Mouse (Mus musculus): ENCODE measurements around the gene Gjb2.

Gjb2 gene

GRCm38 (mm10) chr14:57104106-57105023 is at the start of gene Gjb2:
Gene Gjb2, minus strand, starts transcription at chr14:57104702.
- DNase-seq (ENCODE audit: low spot score): peak; percentile 59

- DNase-seq (ENCODE audit: low spot score): no peak
These were observed 41.2 kb upstream of the Gjb2 start for GRCm38 (mm10) chr14:57145741-57146140.

- DNase-seq (ENCODE audit: low spot score): no peak
These were observed 30.8 kb upstream of the Gjb2 start for GRCm38 (mm10) chr14:57135265-57135664.

GRCm38 (mm10) chr14:57133161-57133661 is 28.7 kb upstream of the Gjb2 start, which contains the start of gene Gjb6:
Gene Gjb6, minus strand, starts transcription at chr14:57133611.
- peak; percentile 23 for DNase-seq (ENCODE audit: low spot score)

DNA sequence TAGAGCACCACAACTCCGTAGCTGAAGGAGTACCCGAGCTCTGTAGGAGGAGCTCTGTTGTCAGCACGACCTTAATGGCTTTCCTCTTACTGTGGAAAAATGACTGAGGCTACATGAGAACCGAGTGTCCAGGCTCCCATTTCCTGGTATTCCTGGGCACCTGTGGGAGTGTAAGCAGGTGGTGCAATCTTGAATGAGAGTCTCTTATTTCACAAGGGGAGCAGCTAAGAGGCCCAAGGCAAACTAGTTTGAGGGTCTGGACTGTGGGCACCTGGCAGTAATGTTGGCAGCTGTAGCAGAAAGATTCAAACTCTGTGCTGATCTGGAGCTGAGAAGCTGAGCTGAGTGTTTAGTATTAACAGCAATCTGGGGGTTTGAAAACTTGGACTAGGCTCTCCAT is 22.9 kb upstream of the Gjb2 start:
- no peak for DNase-seq (ENCODE audit: low spot score)

DNA sequence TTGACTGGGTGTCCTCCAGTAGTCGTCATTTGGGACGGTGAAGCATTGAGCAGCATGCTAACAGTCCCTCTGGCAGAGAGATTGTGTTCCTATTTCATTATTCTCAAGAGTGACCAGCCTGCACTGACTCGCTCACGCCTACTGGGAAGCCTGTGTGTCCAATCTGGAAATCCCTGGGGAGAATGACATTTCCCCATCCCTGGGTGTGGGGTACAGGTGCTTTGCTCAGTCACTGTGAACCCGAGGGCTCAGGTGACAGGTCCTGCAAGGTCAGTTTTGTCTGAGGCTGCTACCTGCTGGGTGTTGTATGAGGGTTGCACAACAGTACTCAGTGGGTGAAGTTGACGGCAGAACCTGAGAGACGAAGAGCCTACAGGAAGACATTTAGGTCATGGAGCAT is 17.8 kb upstream of the Gjb2 start:
- no peak for DNase-seq (ENCODE audit: low spot score)

DNA sequence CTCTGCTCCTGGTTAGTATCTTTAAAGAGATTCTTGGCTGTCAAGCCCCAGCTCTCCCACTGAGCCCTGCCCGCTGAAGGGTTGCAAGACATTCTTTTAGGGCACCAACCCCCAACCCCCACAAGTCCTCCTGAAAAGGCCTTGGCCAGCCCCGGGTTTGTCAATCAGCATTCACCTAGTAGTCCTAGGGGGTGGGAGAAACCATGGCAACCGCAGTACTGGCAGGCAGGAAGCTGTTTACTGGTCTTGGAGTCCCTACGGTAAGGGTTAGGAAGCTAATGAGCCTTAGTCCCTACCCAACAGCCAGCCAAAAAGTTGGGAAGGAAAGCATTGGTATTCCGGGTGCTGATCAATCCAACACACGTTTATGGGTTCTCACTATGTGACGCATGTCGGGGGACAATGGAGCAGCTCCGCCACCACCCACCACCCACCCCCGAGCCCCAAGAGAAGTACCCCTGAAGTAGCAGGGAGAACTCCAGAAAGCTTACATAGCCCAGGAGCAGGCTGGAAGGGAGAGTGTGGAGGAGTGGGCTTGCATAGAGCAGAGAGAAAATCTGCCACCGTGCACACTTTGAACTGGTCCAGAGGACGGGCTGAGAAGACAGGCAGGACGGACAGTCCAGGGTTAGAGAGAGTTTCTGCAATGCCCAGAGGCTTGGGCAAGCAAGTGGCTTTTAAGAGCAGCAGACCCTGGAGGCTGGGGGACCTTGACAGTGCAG is 11.5 kb upstream of the Gjb2 start, which contains the start of gene Gm4491:
TSS of gene Gm4491 (minus strand) at position 61 of the 722 bp plus-strand sequence.
- DNase-seq (ENCODE audit: low spot score): no peak

DNA sequence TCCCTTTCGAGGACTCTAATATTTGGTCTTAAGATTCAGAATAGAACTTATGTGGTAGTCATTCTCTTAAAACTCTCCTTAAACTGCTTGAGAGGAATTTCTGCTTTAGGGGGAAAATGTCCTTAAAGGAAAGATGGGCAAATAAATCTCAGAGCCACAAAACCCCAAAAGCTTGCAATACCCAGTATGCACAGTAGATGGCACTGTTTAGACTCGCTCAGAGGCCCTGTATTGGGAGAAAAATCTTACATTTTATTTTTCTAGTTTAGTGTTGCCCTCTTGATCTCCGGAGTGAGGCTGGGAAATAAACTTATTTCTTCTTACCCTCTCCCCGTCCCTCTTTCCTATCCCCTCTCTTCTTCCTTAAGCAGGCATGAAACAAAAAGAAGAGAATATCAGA is 4.7 kb upstream of the Gjb2 start:
- DNase-seq (ENCODE audit: low spot score): peak; percentile 39

DNA sequence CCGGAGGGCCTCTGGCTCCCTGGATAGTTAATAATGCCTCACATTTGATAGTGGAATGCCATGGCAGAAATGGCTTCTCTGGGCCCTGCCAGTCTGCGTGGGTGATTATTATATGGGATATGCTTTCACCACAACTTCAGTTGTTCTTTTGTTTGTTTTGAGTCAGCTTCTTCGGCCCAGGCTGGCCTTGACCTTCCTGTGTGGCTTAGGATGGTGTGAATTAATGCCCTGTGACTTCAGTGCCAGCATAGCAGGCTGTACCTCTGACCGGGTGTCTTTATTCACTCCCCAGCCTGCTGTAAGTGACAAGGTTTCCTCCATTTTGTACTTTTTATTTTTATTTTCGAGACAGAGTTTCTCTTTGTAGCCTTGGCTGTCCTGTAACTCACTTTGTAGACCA is 3.4 kb upstream of the Gjb2 start:
- no peak for DNase-seq (ENCODE audit: low spot score)

DNA sequence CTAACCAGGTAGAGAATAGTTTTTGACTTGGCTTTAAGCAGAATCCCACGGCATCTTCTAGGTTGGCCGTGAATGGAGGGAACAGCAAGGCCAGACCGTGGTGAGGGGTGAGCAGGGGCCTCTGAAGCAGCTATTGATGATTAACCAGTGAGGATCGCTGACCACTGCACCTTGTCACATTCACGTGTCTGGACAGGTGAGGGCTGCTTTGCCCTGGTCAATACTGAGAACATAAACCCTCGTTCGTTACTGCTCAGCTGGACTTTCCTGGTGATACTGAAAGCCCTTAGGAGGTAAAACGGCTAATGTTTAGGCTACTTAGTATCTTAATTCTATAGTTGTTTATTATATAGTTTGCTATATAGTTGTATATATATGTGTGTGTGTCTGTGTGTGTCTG is 2.6 kb upstream of the Gjb2 start:
- no peak for DNase-seq (ENCODE audit: low spot score)

GRCm38 (mm10) chr14:57105721-57106120 is 1.2 kb upstream of the Gjb2 start:
- peak; percentile 36 for DNase-seq (ENCODE audit: low spot score)

GRCm38 (mm10) chr14:57105111-57105510 is 609 bp upstream of the Gjb2 start:
- DNase-seq (ENCODE audit: low spot score): no peak

DNA sequence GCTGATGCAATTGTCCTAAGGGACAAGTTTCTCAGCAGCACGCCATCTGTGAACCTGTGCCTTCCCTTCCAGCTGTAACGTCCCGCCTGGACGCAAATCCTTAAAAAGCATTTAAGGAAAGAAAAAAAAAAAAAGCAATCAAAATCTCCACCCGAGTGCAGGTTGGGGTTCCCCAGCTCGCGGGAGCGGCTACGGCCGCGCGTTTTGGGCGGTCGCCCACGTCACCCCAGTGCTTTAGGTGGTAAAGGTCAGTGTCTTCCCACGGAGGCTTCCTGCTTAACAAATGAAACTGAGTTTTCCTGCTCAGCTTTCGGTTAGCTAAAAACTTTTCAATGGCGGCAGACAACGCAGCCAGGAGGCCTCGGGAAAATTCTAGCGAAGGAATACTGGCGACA is 794 bp downstream of the Gjb2 start:
- DNase-seq (ENCODE audit: low spot score): no peak

- no peak for DNase-seq (ENCODE audit: low spot score)
These were observed 1.4 kb downstream of the Gjb2 start for GRCm38 (mm10) chr14:57103121-57103520.

DNA sequence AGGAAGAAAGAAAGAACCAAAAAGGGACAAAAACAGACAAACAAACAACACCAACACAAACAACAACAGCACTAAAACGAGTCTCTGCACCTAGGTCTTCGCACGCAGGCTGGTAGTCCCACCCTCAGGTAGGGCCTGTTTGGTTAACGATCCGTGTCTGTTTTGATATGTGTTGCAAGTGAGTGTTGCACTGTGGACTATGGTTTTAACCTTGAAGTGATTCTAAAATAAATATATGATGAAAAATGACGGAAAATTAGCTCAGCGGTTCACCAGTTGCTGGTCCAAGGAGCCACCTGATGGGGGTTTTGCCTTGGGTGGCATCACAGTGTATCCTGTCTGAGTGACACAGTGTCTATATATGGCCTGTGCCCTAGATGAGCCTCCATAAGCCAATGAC is 2.9 kb downstream of the Gjb2 start:
- no peak for DNase-seq (ENCODE audit: low spot score)

GRCm38 (mm10) chr14:57095855-57096254 is 8.6 kb downstream of the Gjb2 start:
- no peak for DNase-seq (ENCODE audit: low spot score)

DNA sequence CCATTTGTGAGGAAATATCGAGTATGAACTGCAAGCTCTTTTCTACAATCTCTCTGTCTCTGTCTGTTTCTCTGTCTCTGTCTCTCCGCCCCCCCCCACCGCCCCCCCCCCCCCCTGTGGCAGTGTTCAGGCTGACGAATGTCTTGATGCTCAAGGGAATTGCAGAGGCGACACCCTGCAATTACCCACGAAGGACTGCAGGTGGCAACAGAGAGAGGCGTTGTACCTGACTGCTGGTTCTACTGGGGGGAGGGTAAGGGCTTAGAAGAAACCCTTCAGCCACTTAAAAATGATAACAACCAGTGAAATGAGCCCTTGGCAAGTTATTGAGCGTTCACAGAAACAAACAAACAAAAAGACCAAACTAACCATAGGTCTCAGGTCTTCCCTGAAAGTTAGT is 11.5 kb downstream of the Gjb2 start:
- DNase-seq (ENCODE audit: low spot score): peak; percentile 61

- DNase-seq (ENCODE audit: low spot score): no peak
These were observed 14.5 kb downstream of the Gjb2 start for GRCm38 (mm10) chr14:57090001-57090400.

DNA sequence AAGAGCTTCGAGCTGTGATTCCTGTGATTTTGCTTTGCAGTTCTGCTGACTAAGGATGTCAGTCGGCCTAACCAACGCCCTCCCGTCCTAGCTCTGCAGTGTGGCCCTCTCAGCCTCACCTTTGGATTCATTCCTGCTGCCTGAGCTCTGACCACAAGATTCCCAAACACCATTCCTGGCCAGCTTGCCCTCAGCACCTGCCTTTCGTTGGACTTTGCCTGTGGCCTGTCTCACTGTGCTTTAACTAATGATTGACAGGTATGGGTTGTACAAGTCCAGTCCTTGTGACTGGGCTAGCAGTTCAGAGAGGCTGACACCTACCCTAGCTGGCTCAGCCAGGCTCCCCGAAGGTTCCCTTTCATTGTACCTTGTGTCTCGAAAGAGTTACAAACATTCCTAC is 15.4 kb downstream of the Gjb2 start:
- DNase-seq (ENCODE audit: low spot score): no peak

GRCm38 (mm10) chr14:57084180-57084668 is 20.3 kb downstream of the Gjb2 start:
- DNase-seq (ENCODE audit: low spot score): peak; percentile 54

GRCm38 (mm10) chr14:57082863-57083262 is 21.6 kb downstream of the Gjb2 start:
- no peak for DNase-seq (ENCODE audit: low spot score)

- DNase-seq (ENCODE audit: low spot score): peak; percentile 22
These were observed 29.0 kb downstream of the Gjb2 start for GRCm38 (mm10) chr14:57075537-57075936.

DNA sequence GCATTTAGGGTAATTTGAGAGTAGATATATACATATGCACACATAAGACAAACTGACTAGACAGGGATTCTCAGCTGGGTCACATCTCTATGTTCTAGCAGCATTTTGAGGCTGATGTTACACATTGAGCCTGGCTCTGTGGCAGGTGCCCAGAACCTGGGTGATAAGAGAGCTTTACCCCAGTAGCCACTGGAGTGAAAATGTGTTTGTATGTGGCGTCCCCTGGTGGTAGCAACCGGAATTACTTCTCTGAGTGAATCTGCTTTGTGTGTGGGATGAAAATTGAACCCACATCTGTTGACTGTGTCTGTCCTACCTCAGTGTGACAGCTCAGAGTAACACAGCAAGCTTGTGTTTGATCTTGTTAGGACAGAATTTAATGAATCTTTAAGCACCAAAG is 34.6 kb downstream of the Gjb2 start:
- peak; percentile 40 for DNase-seq (ENCODE audit: low spot score)

Data from urinary bladder, postnatal 14 days (tissue).